Mouse (Mus musculus) forebrain, embryonic 14.5 days (tissue): ENCODE measurements around the gene Zdhhc6. TPM values are rescaled to one million over a fixed set of nuclear protein-coding genes. Genes with fewer than 3 reads are reported as not detected.
A peak's percentile ranks its signal among the peaks of the same experiment; 100 is the strongest.

Source experiments
- ATAC-seq: fragments of 200-750 bp; cut with Nextera tagmentation; 2 replicates; pipeline ENCODE4 v1.8.0; 2017; ENCODE audit warnings: mild to moderate bottlenecking, moderate library complexity
- DNase-seq: peaks from one replicate; pipeline ENCODE4 v3.0.0-alpha.2; 2015; ENCODE audit warnings: low spot score
- H3K27ac ChIP-seq: fragments of 300-500 bp; sonication (generic); 2 replicates; pipeline ENCODE4 v1.5.1; 2014; ENCODE audit warnings: low read depth, mild to moderate bottlenecking, control low read depth, low read length, moderate library complexity
- H3K27me3 ChIP-seq: fragments of 300-500 bp; sonication (generic); replicated peaks from 2 replicates; pipeline ENCODE4 v1.6.1; 2014; ENCODE audit warnings: low read length, control low read depth, mixed read lengths; ENCODE audit not compliant: control insufficient read depth, insufficient read depth
- H3K36me3 ChIP-seq: fragments of 300-500 bp; sonication (generic); 2 replicates; pipeline ENCODE4 v1.6.1; 2014; ENCODE audit warnings: low read length, control low read depth; ENCODE audit not compliant: control insufficient read depth, insufficient read depth
- H3K4me1 ChIP-seq: fragments of 300-500 bp; sonication (generic); 2 replicates; pipeline ENCODE4 v1.6.1; 2014; ENCODE audit warnings: antibody characterized with exemption, low read length, control low read depth; ENCODE audit not compliant: control insufficient read depth, insufficient read depth
- H3K4me2 ChIP-seq: fragments of 300-500 bp; sonication (generic); 2 replicates; pipeline ENCODE4 v1.6.1; 2014; ENCODE audit warnings: mild to moderate bottlenecking, control low read depth, low read length
- H3K4me3 ChIP-seq: fragments of 300-500 bp; sonication (generic); 2 replicates; pipeline ENCODE4 v1.5.1; 2014; ENCODE audit warnings: low read depth, low read length, control low read depth
- H3K9ac ChIP-seq: fragments of 300-500 bp; sonication (generic); 2 replicates; pipeline ENCODE4 v1.6.1; 2014; ENCODE audit warnings: mild to moderate bottlenecking, low read length, control low read depth, moderate library complexity
- H3K9me3 ChIP-seq: fragments of 300-500 bp; sonication (generic); replicated peaks from 2 replicates; pipeline ENCODE4 v1.6.1; 2016; ENCODE audit warnings: low read length, control low read depth, mixed read lengths; ENCODE audit not compliant: control insufficient read depth
- WGBS: fragments of 180-500 bp; shearing (Covaris S2); extraction: QIAGEN DNeasy Blood & Tissue Kit; methylation state at CpG from one replicate; pipeline ENCODE4 v1.1.7; 2014; 5-methylcytosine and 5-hydroxymethylcytosine counted together
- polyA plus RNA-seq: library from polyadenylated mRNA; unstranded; fragments of >200 nt; fragmentation: Nextera tagmentation; extraction: Ambion mirVana; gene quantifications from 2 replicates; pipeline ENCODE4 v1.2.1, GENCODE M21; 2014

Zdhhc6 gene
- polyA plus RNA-seq, 1 experiment from 2014 or later: 60.3 TPM

DNA sequence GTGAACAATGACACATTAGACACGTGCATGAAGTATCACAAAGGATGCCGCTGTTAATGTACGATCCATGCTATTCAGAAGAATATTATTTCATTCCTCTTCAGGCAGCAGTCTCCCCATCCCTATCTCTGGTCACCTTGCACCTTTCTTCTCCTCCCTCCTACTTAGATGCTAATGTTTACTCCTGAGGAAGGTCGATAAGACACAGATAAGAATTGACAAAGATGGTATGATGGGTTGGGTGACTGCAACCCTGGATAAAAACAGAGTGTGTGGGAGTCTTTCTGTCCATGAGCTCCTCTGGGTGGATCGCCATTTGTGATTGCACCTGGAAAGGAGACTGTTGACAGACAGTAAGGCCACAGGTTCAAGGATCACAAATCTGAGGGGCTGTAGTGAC lies 57.3 kb downstream of the Zdhhc6 start:
- Histone ChIP-seq H3K4me2 (no peak overlapping the region), H3K27ac (no peak overlapping the region), H3K4me1 (peaks cover 3% of the 10 kb centered on the region), H3K36me3 (no peaks in the 10 kb centered on the region), H3K27me3 (no peaks in the 10 kb centered on the region), H3K9me3 (no peaks in the 10 kb centered on the region), H3K4me3 (no peak overlapping the region), H3K9ac (no peak overlapping the region)
- ATAC-seq: no peak
- 92% methylated on average over 5 of the region's 5 CpGs for WGBS
- no peak for DNase-seq

DNA sequence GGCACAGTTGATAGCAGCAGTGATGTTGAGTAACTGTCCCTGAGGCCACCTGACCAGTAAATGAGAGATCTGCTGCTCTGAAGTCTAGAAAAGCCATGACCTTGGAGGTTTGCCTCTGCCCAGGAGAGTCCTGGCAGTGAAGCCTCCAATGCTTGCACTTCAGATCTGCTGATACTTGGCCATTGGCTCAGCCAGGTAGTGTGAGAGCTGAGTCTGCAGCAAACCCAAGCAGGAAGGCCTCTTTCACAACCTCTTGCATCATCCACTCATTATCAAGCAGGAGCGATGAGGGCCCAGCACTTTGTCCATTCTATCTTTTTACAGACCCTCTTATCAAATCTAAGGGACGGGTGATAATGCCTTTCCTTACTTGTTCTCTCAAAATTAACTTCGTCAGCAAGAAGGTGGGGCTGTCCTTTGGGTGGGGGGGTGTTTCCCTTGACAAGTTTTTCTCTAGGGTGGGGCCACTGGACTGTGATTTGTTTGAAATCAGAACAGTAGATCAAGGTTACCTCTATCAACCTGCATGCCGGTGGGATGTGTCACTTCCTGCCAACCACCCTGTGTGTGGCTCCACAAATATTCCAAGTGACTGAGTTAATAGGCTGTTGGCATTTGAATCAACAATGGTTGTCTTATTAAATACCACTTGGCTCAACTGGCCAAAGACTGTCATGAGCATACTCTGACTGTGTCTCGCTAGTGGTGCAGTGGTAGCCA lies 58.0 kb downstream of the Zdhhc6 start:
- DNase-seq (no peak), ATAC-seq (no peak)
- WGBS: 91% methylated on average over 5 of the region's 5 CpGs
- Histone ChIP-seq H3K4me1 (peaks cover 3% of the 10 kb centered on the region), H3K27me3 (no peaks in the 10 kb centered on the region), H3K36me3 (no peaks in the 10 kb centered on the region), H3K4me2 (no peak overlapping the region), H3K4me3 (no peak overlapping the region), H3K27ac (no peak overlapping the region), H3K9me3 (no peaks in the 10 kb centered on the region), H3K9ac (no peak overlapping the region)

DNA sequence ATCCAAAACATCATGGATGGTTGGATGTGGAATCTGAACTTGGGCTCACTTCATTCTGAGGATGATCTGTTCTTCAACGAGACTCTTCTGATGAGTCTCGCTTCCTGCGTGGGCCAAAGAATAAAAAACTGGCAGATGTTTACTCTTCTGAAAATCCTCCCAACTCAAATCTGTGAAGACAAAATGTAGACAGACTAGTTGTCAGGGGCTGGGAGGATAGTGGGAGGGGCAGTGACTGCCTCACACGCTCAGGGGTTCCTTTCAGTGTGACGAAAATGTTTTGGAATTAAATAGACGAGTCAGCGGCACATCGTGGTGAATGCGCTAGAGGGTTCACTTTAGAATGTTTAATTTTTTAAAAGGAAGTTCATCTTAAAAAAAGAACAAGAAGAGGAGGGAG lies 59.7 kb downstream of the Zdhhc6 start:
- H3K36me3 ChIP-seq: no peaks in the 10 kb centered on the region
- no peak overlapping the region for H3K4me2 ChIP-seq
- H3K9me3 ChIP-seq: no peaks in the 10 kb centered on the region
- no peaks in the 10 kb centered on the region for H3K27me3 ChIP-seq
- no peak overlapping the region for H3K9ac ChIP-seq
- ATAC-seq (no peak), DNase-seq (no peak)
- H3K4me1 ChIP-seq: peaks cover 3% of the 10 kb centered on the region
- no peak overlapping the region for H3K27ac ChIP-seq
- 77% methylated on average over 9 of the region's 9 CpGs for whole genome bisulfite sequencing
- H3K4me3 ChIP-seq: no peak overlapping the region

GRCm38 (mm10) chr19:55254513-55255016 lies 61.3 kb downstream of the Zdhhc6 start:
- 0 out of 2 replicates have a peak overlapping the region, but pooled peaks have one; percentile 17 for H3K27ac ChIP-seq
- ATAC-seq (peak; percentile 73), DNase-seq (peak; percentile 69)
- no peaks in the 10 kb centered on the region for H3K36me3 ChIP-seq
- H3K4me2 ChIP-seq: peak overlapping the region; percentile 95
- H3K4me3 ChIP-seq: peak overlapping the region; percentile 50
- 4% methylated on average over 5 of the region's 5 CpGs for WGBS
- no peaks in the 10 kb centered on the region for H3K9me3 ChIP-seq
- H3K27me3 ChIP-seq: no peaks in the 10 kb centered on the region
- peak overlapping the region; percentile 73 for H3K9ac ChIP-seq
- peaks cover 3% of the 10 kb centered on the region for H3K4me1 ChIP-seq

DNA sequence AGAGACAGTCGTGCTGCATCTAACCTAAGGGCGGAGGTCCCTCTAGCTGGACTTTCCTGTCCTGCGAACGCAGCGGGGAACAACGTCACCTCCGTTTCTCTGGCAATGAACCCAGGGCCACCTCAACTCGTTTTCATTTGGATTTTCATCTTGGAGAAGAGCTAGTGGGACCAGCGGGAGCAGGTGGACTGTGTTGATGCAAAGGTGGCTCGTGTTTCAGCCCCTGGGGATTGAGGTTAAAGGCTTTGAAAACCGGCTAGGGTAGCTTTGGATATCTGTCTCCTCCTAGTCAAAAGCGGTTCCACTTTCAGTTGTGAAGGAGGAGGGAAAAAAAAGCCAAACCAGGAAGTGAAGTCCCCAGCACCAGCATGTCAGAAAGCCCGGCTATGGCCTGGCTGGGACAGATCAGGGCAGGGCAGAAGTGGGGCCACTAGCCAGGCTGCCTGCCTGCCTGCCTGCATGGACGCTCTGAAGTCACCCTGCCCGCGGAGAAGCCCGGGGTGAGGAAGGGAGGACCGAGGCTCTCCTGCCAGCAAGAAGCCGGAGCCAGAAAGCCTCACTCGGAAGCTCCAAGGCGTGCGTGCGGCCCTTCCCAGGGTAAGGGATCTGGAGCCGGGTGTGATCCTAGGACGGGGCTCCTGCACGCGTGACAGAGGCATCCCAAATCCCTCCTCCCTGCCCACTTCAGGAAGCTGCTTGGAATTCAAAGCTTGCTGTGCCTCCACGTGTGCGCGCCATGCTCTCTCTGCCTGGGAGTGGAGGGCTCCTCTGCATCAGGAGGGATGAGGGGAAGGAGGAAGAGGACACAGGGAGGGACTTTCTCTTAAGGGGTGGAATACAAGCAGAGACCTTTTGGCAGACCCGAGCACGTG lies 62.0 kb downstream of the Zdhhc6 start:
- Histone ChIP-seq H3K4me3 (peak overlapping the region; percentile 50), H3K4me1 (peaks cover 3% of the 10 kb centered on the region), H3K27me3 (no peaks in the 10 kb centered on the region), H3K36me3 (no peaks in the 10 kb centered on the region), H3K27ac (0 out of 2 replicates have a peak overlapping the region, but pooled peaks have one; percentile 17), H3K4me2 (peak overlapping the region; percentile 95), H3K9ac (peak overlapping the region; percentile 73), H3K9me3 (no peaks in the 10 kb centered on the region)
- peak; percentile 74 for ATAC-seq
- WGBS: 1% methylated on average over 32 of the region's 32 CpGs
- peak; percentile 58 for DNase-seq

DNA sequence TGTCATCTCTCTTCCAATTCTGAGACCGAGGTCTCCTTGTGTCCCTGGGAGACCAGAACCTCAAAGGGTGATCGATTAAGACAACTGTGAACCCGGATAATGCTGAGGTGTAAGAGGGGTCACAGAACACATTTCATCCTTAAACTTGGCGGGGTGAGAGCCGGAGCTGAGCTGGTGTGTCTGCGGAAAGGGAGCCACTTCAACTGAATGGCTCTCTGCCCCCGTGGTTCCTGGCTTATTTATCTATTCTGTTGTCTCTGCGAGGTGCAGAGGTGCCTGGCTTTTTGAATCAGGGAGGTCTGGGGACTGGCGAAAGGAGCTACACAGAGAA lies 62.6 kb downstream of the Zdhhc6 start:
- 6% methylated on average over 9 of the region's 9 CpGs for WGBS
- DNase-seq: no peak
- Histone ChIP-seq H3K36me3 (no peaks in the 10 kb centered on the region), H3K9ac (peak overlapping the region; percentile 73), H3K4me2 (peak overlapping the region; percentile 95), H3K27ac (no peak overlapping the region), H3K4me1 (peaks cover 3% of the 10 kb centered on the region), H3K27me3 (no peaks in the 10 kb centered on the region), H3K9me3 (no peaks in the 10 kb centered on the region), H3K4me3 (peak overlapping the region; percentile 50)
- ATAC-seq: no peak

GRCm38 (mm10) chr19:55251383-55252124 lies 64.3 kb downstream of the Zdhhc6 start, which contains the start of gene Acsl5:
Acsl5 (plus strand) TSS chr19:55251938.
- no peak for DNase-seq
- WGBS: 96% methylated on average over 9 of the region's 9 CpGs

DNA sequence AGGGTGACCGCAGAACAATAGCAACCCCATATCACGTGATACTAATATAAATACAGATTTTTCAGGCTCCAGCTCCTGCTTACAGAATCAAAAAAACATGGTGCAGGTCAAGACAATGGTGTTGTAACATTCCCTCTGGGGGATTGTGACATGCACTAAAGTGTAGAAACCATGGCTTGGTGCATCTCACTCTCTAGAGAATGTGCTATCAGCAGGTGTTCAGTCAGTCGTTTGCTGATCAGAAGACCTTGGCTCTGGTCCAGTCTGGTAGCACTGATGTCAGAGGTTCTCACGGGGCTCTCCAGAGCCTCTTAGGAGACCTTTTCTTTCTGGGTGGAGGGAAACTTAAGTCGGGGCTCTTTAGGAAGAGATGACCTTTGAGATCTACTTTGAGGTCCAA lies 65.4 kb downstream of the Zdhhc6 start:
- 83% methylated on average over 5 of the region's 5 CpGs for WGBS
- Histone ChIP-seq H3K4me3 (no peak overlapping the region), H3K27me3 (no peaks in the 10 kb centered on the region), H3K4me2 (no peak overlapping the region), H3K9ac (no peak overlapping the region), H3K9me3 (no peaks in the 10 kb centered on the region), H3K27ac (no peak overlapping the region), H3K4me1 (peaks cover 3% of the 10 kb centered on the region), H3K36me3 (no peaks in the 10 kb centered on the region)
- DNase-seq (no peak), ATAC-seq (no peak)

More at GRCm38 (mm10) chr19:55251383-55252124, 64.3 kb downstream of the Zdhhc6 start, which contains the start of gene Acsl5:
- Histone ChIP-seq H3K4me1 (peaks cover 3% of the 10 kb centered on the region), H3K4me3 (no peak within 1 kb of the TSS), H3K36me3 (no peaks in the 10 kb centered on the region), H3K9ac (no peak within 1 kb of the TSS), H3K9me3 (no peaks in the 10 kb centered on the region), H3K4me2 (no peak within 1 kb of the TSS), H3K27me3 (no peaks in the 10 kb centered on the region), H3K27ac (no peak within 1 kb of the TSS)
- ATAC-seq: no peak
